In genomic region chr8:4259805-4260170, GRCm38 (mm10) we compare ENCODE assay signal across 8 mouse cellular contexts. TPM values are rescaled to one million over a fixed set of nuclear protein-coding genes. Genes with fewer than 3 reads are reported as not detected.
A peak's percentile ranks its signal among the peaks of the same experiment; 100 is the strongest.
DNase-seq lines count a peak whose midpoint lies in the region; ATAC-seq lines count a peak whose summit lies in the region.

No protein-coding gene starts in this region.

- H3K36me3 ChIP-seq in lung, embryonic 15.5 days, result peaks cover 63% of the 10 kb centered on the region
- H3K36me3 ChIP-seq in limb, embryonic 13.5 days, result peaks cover 74% of the 10 kb centered on the region
- peaks cover 13% of the 10 kb centered on the region for H3K36me3 ChIP-seq in stomach, embryonic 16.5 days (ENCODE audit: control insufficient read depth, insufficient read depth, low read length)

- 77% methylated on average over 4 of the region's 4 CpGs for whole genome bisulfite sequencing in lung, embryonic 15.5 days
- WGBS in limb, embryonic 13.5 days, result 82% methylated on average over 4 of the region's 4 CpGs
- 90% methylated on average over 4 of the region's 4 CpGs for WGBS in stomach, embryonic 16.5 days

- H3K4me1 ChIP-seq in lung, embryonic 15.5 days, result peaks cover 23% of the 10 kb centered on the region
- peaks cover 27% of the 10 kb centered on the region for H3K4me1 ChIP-seq in limb, embryonic 13.5 days
- H3K4me1 ChIP-seq in stomach, embryonic 16.5 days (ENCODE audit: control insufficient read depth, insufficient read depth, low read length), result peaks cover 13% of the 10 kb centered on the region

- DNase-seq in cerebellum, adult 9-10 months, result peak; percentile 16
- DNase-seq in cerebellum, postnatal 4 days (ENCODE audit: low spot score in 2 of 2), result no peak
- no peak for DNase-seq in lung, postnatal 25 days (ENCODE audit: low spot score)
- no peak for DNase-seq in adrenal gland, postnatal 10 days

- H3K27me3 ChIP-seq in lung, embryonic 15.5 days, result no peaks in the 10 kb centered on the region
- no peaks in the 10 kb centered on the region for H3K27me3 ChIP-seq in limb, embryonic 13.5 days
- no peaks in the 10 kb centered on the region for H3K27me3 ChIP-seq in stomach, embryonic 16.5 days (ENCODE audit: control insufficient read depth, insufficient read depth, low read length)

- no peaks in the 10 kb centered on the region for H3K9me3 ChIP-seq in lung, embryonic 15.5 days
- no peaks in the 10 kb centered on the region for H3K9me3 ChIP-seq in limb, embryonic 13.5 days
- no peaks in the 10 kb centered on the region for H3K9me3 ChIP-seq in stomach, embryonic 16.5 days (replicated peaks; ENCODE audit: control insufficient read depth, low read length)

- peak overlapping the region; percentile 57 for H3K27ac ChIP-seq in lung, embryonic 15.5 days
- peak overlapping the region; percentile 76; the same call in 1 of the 2 replicates for H3K27ac ChIP-seq in limb, embryonic 13.5 days
- H3K27ac ChIP-seq in stomach, embryonic 16.5 days (ENCODE audit: low read length), result peak overlapping the region; percentile 78

- H3K4me3 ChIP-seq in lung, embryonic 15.5 days, result no peak overlapping the region
- no peak overlapping the region; the same call in 1 of the 2 replicates for H3K4me3 ChIP-seq in limb, embryonic 13.5 days
- no peak overlapping the region for H3K4me3 ChIP-seq in stomach, embryonic 16.5 days (replicated peaks; ENCODE audit: low read length)

- H3K4me2 ChIP-seq in lung, embryonic 15.5 days, result no peak overlapping the region
- no peak overlapping the region for H3K4me2 ChIP-seq in limb, embryonic 13.5 days (replicated peaks)
- no peak overlapping the region for H3K4me2 ChIP-seq in stomach, embryonic 16.5 days (ENCODE audit: low read depth, low read length)

- no peak overlapping the region for H3K9ac ChIP-seq in lung, embryonic 15.5 days
- H3K9ac ChIP-seq in limb, embryonic 13.5 days, result peak overlapping the region; percentile 5
- H3K9ac ChIP-seq in stomach, embryonic 16.5 days (ENCODE audit: low read length), result peak overlapping the region; percentile 12; the same call in 1 of the 2 replicates

- ATAC-seq in lung, embryonic 15.5 days (ENCODE audit: borderline replicate concordance, extremely low read depth, low FRiP score, low TSS enrichment), result no peak
- no peak for ATAC-seq in limb, embryonic 13.5 days (ENCODE audit: low FRiP score, low read depth)
- ATAC-seq in stomach, embryonic 16.5 days (ENCODE audit: insufficient read depth, low FRiP score), result no peak
- ATAC-seq in megakaryocyte-erythroid progenitor cell, adult 5-6 weeks (replicated peaks; ENCODE audit: low FRiP score, low TSS enrichment, poor library complexity, severe bottlenecking), result no peak

RNA-seq across cellular contexts. Expression of gene Ctxn1, which starts 0.7 kb away (rescaled TPM):
- 75.3 and 75.6 TPM in 2 replicates for polyA plus RNA-seq in lung, embryonic 15.5 days (2015; fragmentation: Nextera tagmentation; extraction: Ambion mirVana)
- 91.7 and 93.9 TPM in 2 replicates for polyA plus RNA-seq in limb, embryonic 13.5 days (2015; fragmentation: Nextera tagmentation; extraction: Ambion mirVana)
- polyA plus RNA-seq in stomach, embryonic 16.5 days (2015; fragmentation: Nextera tagmentation; extraction: Ambion mirVana), result 65.9 and 67.9 TPM in 2 replicates
- 10 to 100 TPM; 11.0 to 14.7 TPM for total RNA-seq in adrenal gland, postnatal 10 days (2021)
- 0.63 TPM in 1 of 2 replicates, not detected in the other for total RNA-seq in megakaryocyte-erythroid progenitor cell, adult 5-6 weeks (2014; fragmentation: Nextera tagmentation)
- total RNA-seq in megakaryocyte-erythroid progenitor cell, adult 5-6 weeks (2017), result not detected in 2 replicates

RNA-seq across cellular contexts. Expression of gene Snapc2, which starts 6.9 kb away (rescaled TPM):
- 60.8 and 61.6 TPM in 2 replicates for polyA plus RNA-seq in lung, embryonic 15.5 days (2015; fragmentation: Nextera tagmentation; extraction: Ambion mirVana)
- polyA plus RNA-seq in limb, embryonic 13.5 days (2015; fragmentation: Nextera tagmentation; extraction: Ambion mirVana), result 63.8 and 68.4 TPM in 2 replicates
- polyA plus RNA-seq in stomach, embryonic 16.5 days (2015; fragmentation: Nextera tagmentation; extraction: Ambion mirVana), result 41.6 and 41.8 TPM in 2 replicates
- total RNA-seq in adrenal gland, postnatal 10 days (2021), result 10 to 100 TPM; 21.7 to 24.4 TPM
- total RNA-seq in megakaryocyte-erythroid progenitor cell, adult 5-6 weeks (2014; fragmentation: Nextera tagmentation), result 15.4 and 23.7 TPM in 2 replicates
- total RNA-seq in megakaryocyte-erythroid progenitor cell, adult 5-6 weeks (2017), result 14.0 and 19.6 TPM in 2 replicates

RNA-seq across cellular contexts. Expression of gene Tgfbr3l, which starts 11.8 kb away (rescaled TPM):
- polyA plus RNA-seq in lung, embryonic 15.5 days (2015; fragmentation: Nextera tagmentation; extraction: Ambion mirVana), result 2.5 and 3.4 TPM in 2 replicates
- 4.6 and 5.7 TPM in 2 replicates for polyA plus RNA-seq in limb, embryonic 13.5 days (2015; fragmentation: Nextera tagmentation; extraction: Ambion mirVana)
- 3.0 and 4.9 TPM in 2 replicates for polyA plus RNA-seq in stomach, embryonic 16.5 days (2015; fragmentation: Nextera tagmentation; extraction: Ambion mirVana)
- total RNA-seq in adrenal gland, postnatal 10 days (2021), result 10 to 100 TPM; 10.5 to 20.2 TPM
- total RNA-seq in megakaryocyte-erythroid progenitor cell, adult 5-6 weeks (2014; fragmentation: Nextera tagmentation), result 9.2 and 16.7 TPM in 2 replicates
- total RNA-seq in megakaryocyte-erythroid progenitor cell, adult 5-6 weeks (2017), result 0.61 and 4.1 TPM in 2 replicates

RNA-seq across cellular contexts. Expression of gene Timm44, which starts 15.9 kb away (rescaled TPM):
- polyA plus RNA-seq in lung, embryonic 15.5 days (2015; fragmentation: Nextera tagmentation; extraction: Ambion mirVana), result 55.1 and 56.0 TPM in 2 replicates
- polyA plus RNA-seq in limb, embryonic 13.5 days (2015; fragmentation: Nextera tagmentation; extraction: Ambion mirVana), result 62.9 and 63.0 TPM in 2 replicates
- polyA plus RNA-seq in stomach, embryonic 16.5 days (2015; fragmentation: Nextera tagmentation; extraction: Ambion mirVana), result 64.9 and 67.2 TPM in 2 replicates
- total RNA-seq in adrenal gland, postnatal 10 days (2021), result 100 to 1,000 TPM; 150 to 180 TPM
- total RNA-seq in megakaryocyte-erythroid progenitor cell, adult 5-6 weeks (2014; fragmentation: Nextera tagmentation), result 72.7 and 139 TPM in 2 replicates
- 155 and 191 TPM in 2 replicates for total RNA-seq in megakaryocyte-erythroid progenitor cell, adult 5-6 weeks (2017)

RNA-seq across cellular contexts. Expression of gene Gm49320, which starts 21.1 kb away (rescaled TPM):
- polyA plus RNA-seq in lung, embryonic 15.5 days (2015; fragmentation: Nextera tagmentation; extraction: Ambion mirVana), result 1.4 and 1.5 TPM in 2 replicates
- polyA plus RNA-seq in limb, embryonic 13.5 days (2015; fragmentation: Nextera tagmentation; extraction: Ambion mirVana), result 1.3 and 2.4 TPM in 2 replicates
- 0.79 TPM in 2 replicates for polyA plus RNA-seq in stomach, embryonic 16.5 days (2015; fragmentation: Nextera tagmentation; extraction: Ambion mirVana)
- total RNA-seq in adrenal gland, postnatal 10 days (2021), result 1 to 10 TPM in 1 of 2 experiments, not detected in 1; 2.4 TPM
- 0.90 TPM in 1 of 2 replicates, not detected in the other for total RNA-seq in megakaryocyte-erythroid progenitor cell, adult 5-6 weeks (2014; fragmentation: Nextera tagmentation)
- total RNA-seq in megakaryocyte-erythroid progenitor cell, adult 5-6 weeks (2017), result 0.75 TPM in 1 of 2 replicates, not detected in the other
